Mouse (Mus musculus): Measurements from ENCODE around the gene Hsf2. TPM values are rescaled to one million over a fixed set of nuclear protein-coding genes. Genes with fewer than 3 reads are reported as not detected.
"Not testable (repeated sequence)": the region's sequence is repeated elsewhere in the genome, so short reads cannot be mapped to it uniquely, and the experiment has no call there.

Gene Hsf2
- polyA plus RNA-seq, 1 experiment from 2014 or later, result 45.8 TPM

GRCm38 (mm10) chr10:57543890-57544289 is 57.7 kb downstream of the Hsf2 start:
- not testable (repeated sequence) for H3K9ac ChIP-seq; H3K4me3 ChIP-seq; H3K27ac ChIP-seq; H3K4me1 ChIP-seq; ATAC-seq (ENCODE audit: low FRiP score, low read depth); H3K9me3 ChIP-seq; H3K4me2 ChIP-seq (replicated peaks); H3K27me3 ChIP-seq; H3K36me3 ChIP-seq
- WGBS, result 79% methylated on average over 9 of the region's 9 CpGs

- Histone ChIP-seq H3K4me1 (no peaks in the 10 kb centered on the region), H3K4me2 (replicated peaks) (no peak overlapping the region), H3K27ac (no peak overlapping the region), H3K36me3 (no peaks in the 10 kb centered on the region), H3K4me3 (no peak overlapping the region), H3K9me3 (no peaks in the 10 kb centered on the region), H3K9ac (no peak overlapping the region), H3K27me3 (no peaks in the 10 kb centered on the region)
- 87% methylated on average over 4 of the region's 4 CpGs for WGBS
- ATAC-seq (ENCODE audit: low FRiP score, low read depth), result no peak
These were observed 63.4 kb downstream of the Hsf2 start for GRCm38 (mm10) chr10:57549631-57550030.

DNA sequence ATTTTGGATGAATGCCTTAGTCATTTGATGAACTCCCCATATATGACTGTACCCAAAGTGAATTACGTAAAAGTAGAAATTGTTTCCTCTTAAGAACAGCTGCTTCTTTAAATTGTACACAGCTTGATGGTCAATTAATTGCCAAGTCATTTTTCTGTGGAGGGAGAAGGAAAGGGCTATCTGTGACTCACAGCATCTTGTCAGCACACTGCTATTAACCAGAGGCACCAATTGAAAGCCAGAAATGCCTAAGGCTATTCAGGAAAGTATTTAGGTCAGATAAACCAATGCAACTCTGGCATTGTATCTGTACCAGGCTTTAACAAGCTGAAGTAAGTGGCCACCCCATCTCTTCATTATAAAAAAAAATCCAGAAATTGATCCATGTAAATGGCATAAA is 67.5 kb downstream of the Hsf2 start:
- H3K36me3 ChIP-seq, result no peaks in the 10 kb centered on the region
- H3K9ac ChIP-seq, result no peak overlapping the region
- H3K9me3 ChIP-seq, result no peaks in the 10 kb centered on the region
- H3K27ac ChIP-seq, result no peak overlapping the region
- WGBS, result 84% methylated on average over 1 of the region's 1 CpGs
- H3K4me1 ChIP-seq, result no peaks in the 10 kb centered on the region
- no peak overlapping the region for H3K4me2 ChIP-seq (replicated peaks)
- H3K27me3 ChIP-seq, result no peaks in the 10 kb centered on the region
- H3K4me3 ChIP-seq, result no peak overlapping the region
- ATAC-seq (ENCODE audit: low FRiP score, low read depth), result no peak

- Histone ChIP-seq H3K4me2 (replicated peaks) (no peak overlapping the region), H3K27me3 (no peaks in the 10 kb centered on the region), H3K9ac (no peak overlapping the region), H3K4me3 (no peak overlapping the region), H3K27ac (no peak overlapping the region), H3K36me3 (no peaks in the 10 kb centered on the region), H3K4me1 (no peaks in the 10 kb centered on the region), H3K9me3 (no peaks in the 10 kb centered on the region)
- no peak for ATAC-seq (ENCODE audit: low FRiP score, low read depth)
- 81% methylated on average over 5 of the region's 5 CpGs for WGBS
These were observed 71.4 kb downstream of the Hsf2 start for GRCm38 (mm10) chr10:57557597-57557996.

Other genes with a start within 250 kb of the Hsf2 start
- gene Serinc1, start 46.1 kb downstream of the Hsf2 start, polyA plus RNA-seq (2015; fragmentation: Nextera tagmentation; extraction: Ambion mirVana), result 167 and 172 TPM in 2 replicates
- 1.2 and 1.3 TPM in 2 replicates for gene Pkib, start 145.6 kb downstream of the Hsf2 start, polyA plus RNA-seq (2015; fragmentation: Nextera tagmentation; extraction: Ambion mirVana)

All from limb, embryonic 13.5 days (tissue).